Mouse (Mus musculus) C2C12 (cell line): ENCODE measurements at regions not wholly inside any gene's neighbourhood (a gene's known extent, or its start where the extent isn't known, plus 50 kb on each side); places are given as distances from the start of the nearest gene placed in this dataset.

Source experiments
- CEBPB ChIP-seq: IDR thresholded peaks from one replicate; pipeline ENCODE4 v1.6.1; 2011; ENCODE audit warnings: low read depth, mild to moderate bottlenecking, control low read depth, moderate library complexity
- CTCF ChIP-seq: IDR thresholded peaks from one replicate; pipeline ENCODE4 v1.5.1; 2011; ENCODE audit not compliant: control insufficient read depth, insufficient read depth, insufficient read length
- MAX ChIP-seq: IDR thresholded peaks from one replicate; pipeline ENCODE4 v1.6.1; 2011; ENCODE audit warnings: mild to moderate bottlenecking, control low read depth
- MYOD1 ChIP-seq: IDR thresholded peaks from one replicate; pipeline ENCODE4 v1.6.1; 2011; ENCODE audit warnings: low read depth; ENCODE audit not compliant: control insufficient read depth, insufficient read length
- MYOG ChIP-seq: IDR thresholded peaks from one replicate; pipeline ENCODE4 v1.6.1; 2011; ENCODE audit not compliant: control insufficient read depth, insufficient read length; ENCODE audit errors: extremely low read depth
- USF1 ChIP-seq: IDR thresholded peaks from one replicate; pipeline ENCODE4 v1.6.1; 2011; ENCODE audit warnings: low read depth, mild to moderate bottlenecking, control low read depth, moderate library complexity

- TF ChIP-seq CTCF: no peak
- no peak for TF ChIP-seq MYOD1
- no peak for TF ChIP-seq CEBPB
- TF ChIP-seq USF1: no peak
- no peak for TF ChIP-seq MYOG
- no peak for TF ChIP-seq MAX
Measured at GRCm38 (mm10) chr9:59153126-59153525, 116.9 kb upstream of the Neo1 start.
